Mouse (Mus musculus): ENCODE measurements around the gene Lpin2. TPM values are rescaled to one million over a fixed set of nuclear protein-coding genes. Genes with fewer than 3 reads are reported as not detected.

The Lpin2 gene
- polyA plus RNA-seq, 1 experiment from 2014 or later, result 65.8 TPM

DNA sequence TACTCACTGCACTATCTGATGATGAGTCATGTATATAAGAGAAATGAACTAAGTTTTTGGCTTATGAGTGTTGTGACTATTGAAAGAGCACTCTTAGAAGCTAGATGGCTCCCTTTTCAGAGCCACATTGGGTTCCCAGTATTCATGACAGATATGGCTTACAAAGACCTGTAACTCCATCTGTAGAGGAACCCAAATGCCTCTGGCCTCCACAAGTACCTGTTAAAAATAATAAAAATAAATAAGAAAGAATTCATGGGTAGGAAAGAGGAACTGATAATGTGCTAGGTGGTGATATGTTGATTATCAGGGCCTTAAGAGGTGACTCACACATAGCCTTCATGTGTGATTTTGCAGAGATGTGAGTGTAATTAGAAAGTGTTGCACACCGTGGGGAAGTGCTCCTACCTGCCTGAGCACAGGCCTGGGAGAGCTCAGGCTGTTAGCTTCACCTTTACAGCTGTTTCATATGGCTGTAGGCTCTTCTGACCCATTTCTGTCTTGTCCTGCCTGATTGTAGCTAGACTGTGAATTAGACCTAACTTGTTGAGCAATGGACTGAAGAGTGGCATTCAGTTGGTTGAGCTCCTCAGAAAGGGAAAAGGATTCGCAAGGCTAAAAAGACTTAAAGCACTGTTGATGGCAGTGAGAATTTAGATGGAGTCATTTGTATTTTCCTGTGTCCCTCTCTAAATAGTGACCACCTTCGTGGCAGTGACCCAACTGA lies 12.7 kb downstream of the Lpin2 start:
- peak overlapping the region; percentile 16 for H3K27ac ChIP-seq (ENCODE audit: low read length)
- ATAC-seq (peak; percentile 6; the same call in 1 of the 2 replicates), DNase-seq (ENCODE audit: low spot score) (no peak)
- H3K4me1 ChIP-seq (ENCODE audit: insufficient read depth, low read depth, low read length), result peaks cover 14% of the 10 kb centered on the region; the same call in 1 of the 2 replicates
- peak overlapping the region; percentile 51 for H3K4me2 ChIP-seq (replicated peaks; ENCODE audit: low read depth, low read length)
- 0 out of 2 replicates have a peak overlapping the region, but pooled peaks have one; percentile 2 for H3K9ac ChIP-seq (replicated peaks; ENCODE audit: low read depth)
- WGBS, result 41% methylated on average over 3 of the region's 3 CpGs
- H3K4me3 ChIP-seq (ENCODE audit: low read depth, low read length), result peak overlapping the region; percentile 26; the same call in 1 of the 2 replicates
- H3K9me3 ChIP-seq (ENCODE audit: low read length), result no peaks in the 10 kb centered on the region
- no peaks in the 10 kb centered on the region for H3K27me3 ChIP-seq (replicated peaks; ENCODE audit: insufficient read depth, low read length)
- H3K36me3 ChIP-seq (ENCODE audit: insufficient read depth, low read length), result no peaks in the 10 kb centered on the region
- no peak for TF ChIP-seq CTCF (IDR thresholded peaks at IDR 0.05)
- no peak; the same call in 1 of the 2 replicates for TF ChIP-seq EP300 (IDR thresholded peaks at IDR 0.05)

DNA sequence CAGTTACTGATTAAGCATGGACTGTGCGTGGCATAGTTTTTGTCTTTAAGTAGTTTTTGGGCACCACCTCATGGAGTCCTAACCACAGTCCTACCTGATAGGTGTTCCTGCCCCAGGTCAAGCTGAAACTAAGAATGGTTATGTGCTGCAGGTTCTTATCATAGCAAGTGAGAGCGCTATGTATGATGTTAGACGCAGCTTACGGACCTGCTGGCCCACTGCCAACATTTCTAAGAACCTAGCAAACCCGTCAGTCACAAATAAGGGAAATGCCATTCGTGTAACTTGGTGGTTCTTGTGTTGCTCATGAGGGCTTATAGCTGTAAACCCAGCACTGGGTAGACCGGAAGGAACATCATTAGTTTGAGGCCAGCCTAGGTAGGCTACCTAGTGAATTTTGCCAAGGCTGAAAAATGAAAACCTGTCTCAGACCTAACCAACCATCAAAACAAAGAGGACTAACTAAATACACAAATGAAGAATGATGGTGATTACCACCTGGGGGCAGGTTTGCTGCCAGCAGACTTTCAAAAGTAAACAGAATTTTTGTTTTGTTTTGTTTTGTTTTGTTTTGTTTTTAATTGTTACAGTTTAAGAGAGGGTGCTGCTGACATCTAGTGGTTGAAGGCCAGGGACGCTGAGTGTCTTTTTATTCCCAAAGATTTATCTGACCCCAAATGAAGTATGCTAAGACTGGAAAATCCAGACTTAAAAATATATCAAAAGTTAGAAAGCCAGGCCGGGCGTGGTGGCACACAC lies 13.5 kb downstream of the Lpin2 start:
- WGBS, result 22% methylated on average over 10 of the region's 10 CpGs
- DNase-seq (ENCODE audit: low spot score) (peak; percentile 87), ATAC-seq (peak; percentile 70)
- H3K27ac ChIP-seq (ENCODE audit: low read length), result peak overlapping the region; percentile 16
- no peaks in the 10 kb centered on the region for H3K27me3 ChIP-seq (replicated peaks; ENCODE audit: insufficient read depth, low read length)
- 0 out of 2 replicates have a peak overlapping the region, but pooled peaks have one; percentile 2 for H3K9ac ChIP-seq (replicated peaks; ENCODE audit: low read depth)
- H3K4me3 ChIP-seq (ENCODE audit: low read depth, low read length), result peak overlapping the region; percentile 26
- H3K4me1 ChIP-seq (ENCODE audit: insufficient read depth, low read depth, low read length), result peaks cover 10% of the 10 kb centered on the region; the same call in 1 of the 2 replicates
- peak overlapping the region; percentile 51 for H3K4me2 ChIP-seq (replicated peaks; ENCODE audit: low read depth, low read length)
- H3K9me3 ChIP-seq (ENCODE audit: low read length), result no peaks in the 10 kb centered on the region
- H3K36me3 ChIP-seq (ENCODE audit: insufficient read depth, low read length), result no peaks in the 10 kb centered on the region
- TF ChIP-seq CTCF (IDR thresholded peaks at IDR 0.05) (peak; percentile 70), EP300 (IDR thresholded peaks at IDR 0.05) (no peak; the same call in 1 of the 2 replicates)

DNA sequence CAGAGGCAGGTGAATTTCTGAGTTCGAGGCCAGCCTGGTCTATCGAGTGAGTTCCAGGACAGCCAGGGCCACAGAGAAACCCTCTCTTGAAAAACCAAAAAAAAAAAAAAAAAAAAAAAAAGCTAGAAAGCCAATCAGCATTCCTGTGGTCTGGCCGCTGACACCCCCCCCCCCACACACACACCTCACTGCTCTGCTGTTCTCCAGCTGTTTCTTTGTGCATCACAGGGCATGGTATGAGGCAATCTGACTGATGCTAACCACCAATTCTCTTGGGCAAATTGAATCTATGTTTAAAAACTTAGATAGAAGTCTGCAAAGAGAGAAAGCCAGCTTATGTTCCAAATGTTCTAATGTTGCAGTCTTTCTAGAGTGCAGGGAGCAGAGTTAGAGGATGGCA lies 14.1 kb downstream of the Lpin2 start:
- no peaks in the 10 kb centered on the region for H3K27me3 ChIP-seq (replicated peaks; ENCODE audit: insufficient read depth, low read length)
- WGBS, result 63% methylated on average over 3 of the region's 3 CpGs
- H3K4me1 ChIP-seq (ENCODE audit: insufficient read depth, low read depth, low read length), result peaks cover 10% of the 10 kb centered on the region; the same call in 1 of the 2 replicates
- ATAC-seq (0 out of 2 replicates have a peak, but pooled peaks have one; percentile 34), DNase-seq (ENCODE audit: low spot score) (no peak)
- H3K36me3 ChIP-seq (ENCODE audit: insufficient read depth, low read length), result no peaks in the 10 kb centered on the region
- H3K4me2 ChIP-seq (replicated peaks; ENCODE audit: low read depth, low read length), result no peak overlapping the region
- H3K4me3 ChIP-seq (ENCODE audit: low read depth, low read length), result no peak overlapping the region
- H3K27ac ChIP-seq (ENCODE audit: low read length), result no peak overlapping the region
- no peak overlapping the region for H3K9ac ChIP-seq (replicated peaks; ENCODE audit: low read depth)
- no peaks in the 10 kb centered on the region for H3K9me3 ChIP-seq (ENCODE audit: low read length)
- TF ChIP-seq EP300 (IDR thresholded peaks at IDR 0.05) (no peak; the same call in 1 of the 2 replicates), CTCF (IDR thresholded peaks at IDR 0.05) (no peak)

DNA sequence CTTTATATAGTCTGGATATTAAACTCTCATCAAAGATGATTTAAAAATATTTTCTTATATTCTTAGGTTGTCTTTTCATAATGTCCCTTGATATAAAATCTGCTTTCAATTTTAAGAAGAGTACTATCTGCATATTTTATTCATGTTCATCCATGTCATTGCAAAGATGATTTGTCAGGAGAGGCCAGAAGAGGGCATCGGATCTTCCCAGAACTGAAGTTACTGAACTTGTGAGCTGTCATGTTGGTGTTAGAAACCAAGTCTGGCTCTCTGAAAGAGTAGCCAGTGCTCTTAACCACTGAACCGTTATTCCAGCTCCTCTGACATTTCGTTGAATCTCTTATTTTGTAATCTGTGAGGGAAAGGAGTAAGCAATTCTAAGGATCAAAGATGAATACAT lies 17.0 kb downstream of the Lpin2 start:
- no peak for TF ChIP-seq EP300 (IDR thresholded peaks at IDR 0.05)
- 0 out of 2 replicates have a peak, but pooled peaks have one; percentile 28 for TF ChIP-seq CTCF (IDR thresholded peaks at IDR 0.05)
- no peaks in the 10 kb centered on the region for H3K9me3 ChIP-seq (ENCODE audit: low read length)
- no peaks in the 10 kb centered on the region for H3K27me3 ChIP-seq (replicated peaks; ENCODE audit: insufficient read depth, low read length)
- ATAC-seq, result no peak
- no peak for DNase-seq (ENCODE audit: low spot score)
- 60% methylated on average over 3 of the region's 3 CpGs for WGBS
- H3K9ac ChIP-seq (replicated peaks; ENCODE audit: low read depth), result no peak overlapping the region
- no peak overlapping the region for H3K27ac ChIP-seq (ENCODE audit: low read length)
- H3K4me3 ChIP-seq (ENCODE audit: low read depth, low read length), result no peak overlapping the region
- H3K4me1 ChIP-seq (ENCODE audit: insufficient read depth, low read depth, low read length), result peaks cover 5% of the 10 kb centered on the region
- H3K36me3 ChIP-seq (ENCODE audit: insufficient read depth, low read length), result no peaks in the 10 kb centered on the region
- H3K4me2 ChIP-seq (replicated peaks; ENCODE audit: low read depth, low read length), result no peak overlapping the region

DNA sequence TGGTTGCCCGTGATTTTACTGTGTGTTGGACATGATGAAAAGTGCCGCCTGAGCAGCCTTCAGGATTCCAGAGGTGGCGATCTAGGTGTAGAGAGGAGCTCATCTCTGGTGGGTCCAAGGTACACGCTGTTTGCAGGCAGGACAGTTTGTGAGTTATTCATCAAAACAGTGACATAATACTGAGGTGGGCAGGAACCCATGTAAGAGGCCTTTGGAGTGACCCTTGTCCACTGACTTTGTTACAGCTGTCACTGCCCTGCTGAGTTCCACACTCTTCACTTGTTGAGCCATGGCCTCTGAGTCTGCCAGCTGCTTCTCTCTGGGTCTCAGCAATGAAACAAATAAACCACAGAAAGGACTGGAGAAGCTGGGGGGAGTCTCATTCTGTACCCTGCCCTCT lies 19.8 kb downstream of the Lpin2 start:
- no peak overlapping the region for H3K9ac ChIP-seq (replicated peaks; ENCODE audit: low read depth)
- no peak for ATAC-seq
- H3K27me3 ChIP-seq (replicated peaks; ENCODE audit: insufficient read depth, low read length), result no peaks in the 10 kb centered on the region
- no peak overlapping the region for H3K4me3 ChIP-seq (ENCODE audit: low read depth, low read length)
- H3K9me3 ChIP-seq (ENCODE audit: low read length), result no peaks in the 10 kb centered on the region
- DNase-seq (ENCODE audit: low spot score), result no peak
- TF ChIP-seq EP300 (IDR thresholded peaks at IDR 0.05) (no peak), CTCF (IDR thresholded peaks at IDR 0.05) (no peak)
- no peak overlapping the region for H3K27ac ChIP-seq (ENCODE audit: low read length)
- no peak overlapping the region for H3K4me2 ChIP-seq (replicated peaks; ENCODE audit: low read depth, low read length)
- H3K36me3 ChIP-seq (ENCODE audit: insufficient read depth, low read length), result no peaks in the 10 kb centered on the region
- WGBS, result 76% methylated on average over 4 of the region's 4 CpGs
- H3K4me1 ChIP-seq (ENCODE audit: insufficient read depth, low read depth, low read length), result no peaks in the 10 kb centered on the region; the same call in 1 of the 2 replicates

Measured in lung, postnatal 0 days (tissue).